In genomic region chr5:101525346-101525745, GRCm38 (mm10) we compare ENCODE assay signal across 29 mouse cellular contexts.
DNase-seq lines count a peak whose midpoint lies in the region; ATAC-seq and TF ChIP-seq lines count a peak whose summit lies in the region.
"Had no signal": no experiment of that assay in that cellular context is flagged by ENCODE, and none has a peak within 500 bp of the region (broad histone marks: within the 10 kb centered on the region; RNA-seq: fewer than 3 reads in every experiment).

No protein-coding gene starts in this region.

- peaks cover 16% of the 10 kb centered on the region; the same call in 1 of the 2 replicates for H3K4me1 ChIP-seq in kidney, embryonic 16.5 days (ENCODE audit: insufficient read depth, low read length)
- no peaks in the 10 kb centered on the region for H3K4me1 ChIP-seq in liver, postnatal 0 days (ENCODE audit: insufficient read depth)
- H3K4me1 ChIP-seq: heart, embryonic 13.5 days had no signal

- H3K27me3 ChIP-seq in kidney, embryonic 16.5 days (ENCODE audit: insufficient read depth, low read length): peaks cover 26% of the 10 kb centered on the region
- no peaks in the 10 kb centered on the region for H3K27me3 ChIP-seq in liver, postnatal 0 days (ENCODE audit: insufficient read depth, low read length)

- no peak for ATAC-seq in kidney, embryonic 16.5 days (ENCODE audit: low FRiP score, low TSS enrichment)
- no peak for ATAC-seq in liver, postnatal 0 days
- ATAC-seq: CD4-positive, CD25-positive, alpha-beta regulatory T cell, adult 4 months; forebrain, embryonic 14.5 days; intestine, postnatal 0 days; midbrain, embryonic 15.5 days had no signal

- intact Hi-C loops in gastrocnemius, postnatal 36 days (cut with DNase I): no loop called here

- H3K4me3 ChIP-seq in kidney, embryonic 16.5 days (ENCODE audit: low read length): no peak overlapping the region
- no peak overlapping the region for H3K4me3 ChIP-seq in liver, postnatal 0 days (ENCODE audit: low read depth, low read length)
- H3K4me3 ChIP-seq: embryonic facial prominence, embryonic 12.5 days; heart, adult 2 months; heart, embryonic 13.5 days; layer of hippocampus, adult 2 months; limb, embryonic 13.5 days; midbrain, embryonic 15.5 days; neural tube, embryonic 15.5 days had no signal

- no peak overlapping the region for H3K4me2 ChIP-seq in kidney, embryonic 16.5 days (replicated peaks; ENCODE audit: low read depth, low read length)
- no peak overlapping the region for H3K4me2 ChIP-seq in liver, postnatal 0 days (ENCODE audit: low read depth, low read length)
- H3K4me2 ChIP-seq: embryonic facial prominence, embryonic 12.5 days; heart, embryonic 13.5 days; hindbrain, embryonic 14.5 days; limb, embryonic 13.5 days; lung, embryonic 14.5 days; midbrain, embryonic 15.5 days; neural tube, embryonic 15.5 days had no signal

- peak; percentile 9 for DNase-seq in kidney, adult 11 months
- DNase-seq in liver, postnatal 0 days: peak; percentile 23
- DNase-seq in liver: no peak
- DNase-seq in kidney, postnatal 14 days: peak; percentile 39
- DNase-seq in T-cell, adult 2 months (ENCODE audit: low spot score): no peak
- DNase-seq in gastrocnemius, postnatal 36 days: no peak
- DNase-seq: adrenal gland, postnatal 25 days; cerebellum, adult 11-12 months; cerebellum, adult 9-11 months; embryo, embryonic 11 days; gastrocnemius, postnatal 14 days; heart, adult 2 months; heart, postnatal 10 days; lung, embryonic 14.5 days; lung, postnatal 14 days; right cerebral cortex, postnatal 25 days; thymus, postnatal 14 days had no signal

- WGBS in kidney, embryonic 16.5 days: 63% methylated on average over 5 of the region's 5 CpGs
- WGBS in liver, postnatal 0 days (ENCODE audit: insufficient replicate concordance): 61% methylated on average over 5 of the region's 5 CpGs

- no peaks in the 10 kb centered on the region for H3K36me3 ChIP-seq in kidney, embryonic 16.5 days (ENCODE audit: insufficient read depth, low read length)
- no peaks in the 10 kb centered on the region for H3K36me3 ChIP-seq in liver, postnatal 0 days (replicated peaks; ENCODE audit: insufficient read depth, low read length)
- H3K36me3 ChIP-seq: embryonic facial prominence, embryonic 12.5 days; heart, embryonic 13.5 days; limb, embryonic 13.5 days; midbrain, embryonic 15.5 days; neural tube, embryonic 15.5 days had no signal

- no peak for TF ChIP-seq CTCF in liver, postnatal 0 days (IDR thresholded peaks at IDR 0.05; ENCODE audit: low read depth)

- H3K9ac ChIP-seq in kidney, embryonic 16.5 days (replicated peaks; ENCODE audit: low read length): no peak overlapping the region
- no peak overlapping the region for H3K9ac ChIP-seq in liver, postnatal 0 days (replicated peaks)
- H3K9ac ChIP-seq: embryonic facial prominence, embryonic 12.5 days; heart, embryonic 13.5 days; hindbrain, embryonic 14.5 days; limb, embryonic 13.5 days; liver, embryonic 14.5 days; lung, embryonic 14.5 days; midbrain, embryonic 15.5 days; neural tube, embryonic 15.5 days had no signal

- no peak for TF ChIP-seq EP300 in liver, postnatal 0 days (IDR thresholded peaks at IDR 0.05; ENCODE audit: low read depth)

- no peak overlapping the region for H3K27ac ChIP-seq in kidney, embryonic 16.5 days (ENCODE audit: low read length)
- H3K27ac ChIP-seq in liver, postnatal 0 days (ENCODE audit: low read depth): no peak overlapping the region
- H3K27ac ChIP-seq: embryonic facial prominence, embryonic 12.5 days; heart, adult 2 months; heart, embryonic 13.5 days; hindbrain, embryonic 14.5 days; layer of hippocampus, adult 2 months; limb, embryonic 13.5 days; liver, embryonic 14.5 days; midbrain, embryonic 15.5 days; neural tube, embryonic 15.5 days had no signal

- no peaks in the 10 kb centered on the region for H3K9me3 ChIP-seq in kidney, embryonic 16.5 days (ENCODE audit: low read length)
- H3K9me3 ChIP-seq in liver, postnatal 0 days (ENCODE audit: low read length): no peaks in the 10 kb centered on the region
- H3K9me3 ChIP-seq: embryonic facial prominence, embryonic 12.5 days; heart, embryonic 13.5 days; limb, embryonic 13.5 days; midbrain, embryonic 15.5 days; neural tube, embryonic 15.5 days had no signal

Comparison
In these comparisons a context has a peak if more than half of its experiments do, and no peak if none do; other contexts are left out.
1. DNase-seq: peak in kidney, adult 11 months (single experiment), liver, postnatal 0 days (single experiment) and kidney, postnatal 14 days (single experiment); none in liver (single experiment), T-cell, adult 2 months (single experiment) and gastrocnemius, postnatal 36 days (0 of 2).